Mouse (Mus musculus) lung, embryonic 15.5 days (tissue): ENCODE results near the gene Eno3. TPM values are rescaled to one million over a fixed set of nuclear protein-coding genes. Genes with fewer than 3 reads are reported as not detected.

Experiments used
- ATAC-seq: fragments of 200-750 bp; cut with Nextera tagmentation; 2 replicates; pipeline ENCODE4 v1.8.0; 2017; ENCODE audit warnings: moderate number of reproducible peaks, borderline replicate concordance; ENCODE audit not compliant: low FRiP score, low TSS enrichment; ENCODE audit errors: extremely low read depth
- H3K27ac ChIP-seq: fragments of 300-500 bp; sonication (generic); 2 replicates; pipeline ENCODE4 v1.5.1; 2015; ENCODE audit warnings: moderate library complexity, mild to moderate bottlenecking, inconsistent platforms
- H3K27me3 ChIP-seq: fragments of 300-500 bp; sonication (generic); 2 replicates; pipeline ENCODE4 v1.6.1; 2015; ENCODE audit warnings: inconsistent platforms
- H3K36me3 ChIP-seq: fragments of 300-500 bp; sonication (generic); 2 replicates; pipeline ENCODE4 v1.6.1; 2015; ENCODE audit warnings: inconsistent platforms
- H3K4me1 ChIP-seq: fragments of 300-500 bp; sonication (generic); 2 replicates; pipeline ENCODE4 v1.6.1; 2015; ENCODE audit warnings: inconsistent platforms
- H3K4me2 ChIP-seq: fragments of 300-500 bp; sonication (generic); 2 replicates; pipeline ENCODE4 v1.6.1; 2015; ENCODE audit warnings: inconsistent platforms, mild to moderate bottlenecking, moderate library complexity
- H3K4me3 ChIP-seq: fragments of 300-500 bp; sonication (generic); 2 replicates; pipeline ENCODE4 v1.5.1; 2015; ENCODE audit warnings: mild to moderate bottlenecking, inconsistent platforms
- H3K9ac ChIP-seq: fragments of 300-500 bp; sonication (generic); 2 replicates; pipeline ENCODE4 v1.6.1; 2015; ENCODE audit warnings: inconsistent platforms
- H3K9me3 ChIP-seq: fragments of 300-500 bp; sonication (generic); 2 replicates; pipeline ENCODE4 v1.6.1; 2016; ENCODE audit warnings: inconsistent platforms
- WGBS: fragments of 180-500 bp; shearing (Covaris S2); methylation state at CpG from one replicate; pipeline ENCODE4 v1.1.7; 2015; 5-methylcytosine and 5-hydroxymethylcytosine counted together
- polyA plus RNA-seq: library from polyadenylated mRNA; unstranded; fragments of >200 nt; fragmentation: Nextera tagmentation; extraction: Ambion mirVana; gene quantifications from 2 replicates; pipeline ENCODE4 v1.2.1, GENCODE M21; 2015

Gene Eno3
- polyA plus RNA-seq, 1 experiment from 2014 or later = 33.3 TPM

DNA sequence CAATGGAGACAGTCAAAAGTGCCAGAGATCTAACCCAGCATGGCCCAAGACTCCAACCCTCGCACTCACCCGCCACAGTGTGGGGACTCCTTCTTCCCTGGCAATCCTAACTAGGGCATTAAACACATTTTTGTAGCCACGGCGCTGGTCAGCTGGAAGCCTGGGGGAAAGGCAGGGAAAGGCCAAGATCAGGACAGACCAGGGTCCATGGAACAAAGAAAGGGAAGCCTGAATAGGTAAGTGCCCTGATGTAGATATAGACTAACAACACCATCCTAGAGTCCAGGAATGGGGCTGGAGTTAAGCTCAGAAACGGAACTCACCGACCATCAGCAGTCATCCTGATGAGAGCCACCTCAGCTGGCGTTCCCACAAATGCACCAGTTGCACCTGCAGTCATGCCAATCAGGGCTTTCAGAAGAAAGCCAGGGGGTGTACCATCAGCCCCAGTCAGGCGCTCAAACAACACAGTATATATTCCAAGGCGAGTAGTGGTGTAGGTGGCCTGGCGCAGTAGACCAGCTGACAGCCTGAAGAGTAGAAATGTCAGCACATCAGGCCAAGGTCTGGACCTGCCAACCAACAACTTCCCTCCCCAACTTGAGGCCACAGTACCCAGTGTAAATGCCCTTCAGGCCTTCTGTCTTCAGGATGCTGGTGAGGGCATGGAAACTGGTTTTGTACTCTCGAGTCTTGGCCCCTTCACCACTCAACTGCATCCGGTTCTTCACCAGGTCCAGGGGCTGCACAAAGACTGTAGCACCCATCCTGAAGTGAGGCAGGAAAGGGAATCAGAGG, 11.3 kb upstream of the Eno3 start:
- peak overlapping the region; percentile 66 for H3K4me3 ChIP-seq
- H3K4me1 ChIP-seq = peaks cover 40% of the 10 kb centered on the region
- peak overlapping the region; percentile 91 for H3K27ac ChIP-seq
- WGBS = 83% methylated on average over 12 of the region's 12 CpGs
- H3K36me3 ChIP-seq = peaks cover 37% of the 10 kb centered on the region
- peak overlapping the region; percentile 88 for H3K4me2 ChIP-seq
- H3K9me3 ChIP-seq = no peaks in the 10 kb centered on the region
- no peaks in the 10 kb centered on the region for H3K27me3 ChIP-seq
- peak overlapping the region; percentile 87 for H3K9ac ChIP-seq
- ATAC-seq = no peak

DNA sequence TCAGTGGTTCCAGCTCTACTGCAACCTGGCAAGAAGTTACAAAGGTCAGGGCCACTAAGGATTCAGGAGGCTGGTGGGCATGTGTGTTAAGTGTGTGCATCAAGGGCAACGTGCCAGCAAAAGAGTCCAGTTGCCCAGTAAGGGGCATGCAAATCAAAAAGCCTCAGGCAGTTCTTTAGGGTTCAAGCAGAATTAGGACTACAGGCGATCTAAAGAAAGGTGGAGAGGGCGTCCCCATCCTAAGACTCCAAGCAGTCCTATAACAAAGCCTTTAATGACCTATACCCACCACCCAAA, 10.8 kb upstream of the Eno3 start:
- peak overlapping the region; percentile 88 for H3K4me2 ChIP-seq
- peaks cover 46% of the 10 kb centered on the region for H3K4me1 ChIP-seq
- H3K4me3 ChIP-seq = peak overlapping the region; percentile 66
- no peaks in the 10 kb centered on the region for H3K9me3 ChIP-seq
- peak overlapping the region; percentile 91 for H3K27ac ChIP-seq
- 16% methylated on average over 3 of the region's 3 CpGs for WGBS
- no peaks in the 10 kb centered on the region for H3K27me3 ChIP-seq
- peak overlapping the region; percentile 87 for H3K9ac ChIP-seq
- ATAC-seq = no peak
- peaks cover 43% of the 10 kb centered on the region for H3K36me3 ChIP-seq

DNA sequence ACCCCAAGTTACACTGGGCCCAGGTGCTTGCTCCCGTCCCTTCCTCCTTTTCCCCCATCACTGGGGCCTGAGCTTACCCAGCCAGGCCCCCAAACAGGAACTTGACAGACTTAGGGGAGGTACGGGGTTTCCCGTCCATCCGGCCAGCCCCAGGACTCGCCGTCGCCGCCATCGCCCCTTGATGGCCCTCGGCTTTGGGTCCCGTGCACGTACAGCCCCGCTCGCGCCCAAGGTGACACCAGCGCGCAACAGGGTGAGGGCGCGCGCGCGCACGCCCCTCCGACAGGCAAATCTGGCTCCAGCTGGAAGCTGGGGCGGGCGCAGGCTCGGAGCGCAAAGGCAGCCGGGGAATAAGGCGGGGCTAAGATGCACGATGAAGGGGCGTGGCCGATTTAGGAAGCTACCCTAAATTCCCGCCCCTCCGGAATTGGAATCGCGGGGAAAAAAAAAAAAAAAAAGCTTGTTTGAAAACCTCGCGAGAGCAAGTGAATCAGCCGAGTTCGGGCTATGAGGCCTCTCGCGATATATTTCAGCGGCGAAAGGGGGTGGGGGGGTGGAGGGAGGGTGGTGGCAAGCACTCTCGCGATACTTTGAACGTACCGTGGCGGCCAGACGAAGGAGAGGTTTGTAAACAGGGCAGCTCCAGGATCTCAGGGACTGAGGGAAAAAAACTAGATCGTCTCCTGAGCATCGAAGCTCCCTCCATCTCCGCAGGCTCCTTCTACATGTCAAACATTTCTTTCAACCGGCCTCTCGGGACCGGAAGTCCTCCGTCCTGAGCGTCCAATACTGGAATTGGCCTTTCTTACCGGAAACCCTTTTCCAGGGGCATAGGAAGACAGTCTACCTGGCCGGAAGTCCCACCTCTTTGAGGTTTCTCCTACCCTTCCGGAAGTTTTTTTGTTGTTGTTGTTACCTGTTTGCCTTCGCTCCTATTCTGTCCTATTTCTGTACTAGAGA, 10.0 kb upstream of the Eno3 start, which contains the start of the genes Rnf167 and Slc25a11:
TSS of gene Rnf167 (plus strand) at position 545 of the 960 bp plus-strand sequence.
TSS of gene Slc25a11 (minus strand) at position 789 of the 960 bp plus-strand sequence.
- Histone ChIP-seq H3K36me3 (peaks cover 50% of the 10 kb centered on the region), H3K4me1 (peaks cover 53% of the 10 kb centered on the region)
- under 1% methylated on average over 63 of the region's 63 CpGs for WGBS

DNA sequence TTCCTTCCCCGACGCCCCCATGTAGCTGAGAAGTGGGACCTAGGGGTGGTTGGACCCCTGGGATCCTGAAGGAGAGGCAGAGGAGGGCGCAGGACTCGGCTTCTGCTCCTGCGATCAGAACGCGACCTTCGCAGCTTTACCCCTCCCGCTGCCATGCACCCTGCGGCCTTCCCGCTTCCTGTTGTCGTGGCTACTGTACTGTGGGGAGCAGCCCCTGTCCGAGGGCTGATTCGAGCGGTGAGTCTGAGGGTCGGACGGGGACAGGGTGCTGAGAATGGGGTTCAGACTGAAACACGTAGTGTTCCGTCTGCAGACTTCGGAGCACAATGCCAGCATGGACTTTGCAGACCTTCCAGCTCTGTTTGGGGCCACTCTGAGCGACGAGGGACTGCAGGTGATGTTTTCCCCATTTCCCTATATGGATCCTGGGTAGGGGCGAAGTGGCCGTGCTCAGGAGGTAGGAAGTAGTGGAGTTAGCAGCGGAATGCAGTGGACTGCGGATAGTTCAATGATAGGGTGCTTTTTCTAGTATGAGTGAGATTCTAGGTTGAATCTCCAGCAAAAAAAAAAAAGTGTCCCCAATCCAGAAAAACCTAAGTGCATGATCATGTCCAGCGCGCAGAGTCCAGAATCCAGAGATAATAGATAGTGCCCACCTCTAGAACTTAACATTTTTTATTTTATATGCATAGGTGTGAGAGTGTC, 9.1 kb upstream of the Eno3 start:
- H3K4me3 ChIP-seq = peak overlapping the region; percentile 66
- peak overlapping the region; percentile 98 for H3K27ac ChIP-seq
- 1% methylated on average over 28 of the region's 28 CpGs for whole genome bisulfite sequencing
- H3K4me1 ChIP-seq = peaks cover 62% of the 10 kb centered on the region
- peak; percentile 28; the same call in 1 of the 2 replicates for ATAC-seq
- peak overlapping the region; percentile 77 for H3K9ac ChIP-seq
- peak overlapping the region; percentile 87 for H3K4me2 ChIP-seq
- peaks cover 59% of the 10 kb centered on the region for H3K36me3 ChIP-seq
- H3K27me3 ChIP-seq = no peaks in the 10 kb centered on the region
- H3K9me3 ChIP-seq = no peaks in the 10 kb centered on the region

More for the DNA sequence above, 10.0 kb upstream of the Eno3 start, which contains the start of the genes Rnf167 and Slc25a11:
- peak; percentile 89 for ATAC-seq
- Histone ChIP-seq H3K27me3 (no peaks in the 10 kb centered on the region), H3K4me2 (peak within 1 kb of the TSS; percentile 88), H3K27ac (peak within 1 kb of the TSS; percentile 98), H3K9me3 (no peaks in the 10 kb centered on the region), H3K4me3 (peak within 1 kb of the TSS; percentile 66), H3K9ac (peak within 1 kb of the TSS; percentile 87)

DNA sequence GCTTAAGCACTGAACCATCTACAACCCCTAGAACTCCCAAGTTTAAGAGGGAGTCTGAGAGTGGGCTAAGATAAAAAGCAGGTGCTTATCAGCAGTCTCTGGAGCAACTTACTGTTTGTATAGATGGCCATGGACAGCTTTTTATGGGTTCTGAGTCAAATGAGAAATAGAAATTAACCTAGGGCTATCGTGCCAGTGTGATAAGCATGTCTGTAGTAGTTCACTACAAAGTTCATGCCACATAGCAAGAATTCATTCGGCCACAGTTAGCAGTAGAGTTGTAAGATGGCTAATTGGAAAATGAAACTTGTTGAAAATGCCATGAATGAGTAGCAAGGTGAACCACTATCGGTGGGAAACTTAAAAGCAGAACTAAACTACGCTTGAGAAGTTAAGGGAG, 8.5 kb upstream of the Eno3 start:
- H3K4me1 ChIP-seq = peaks cover 65% of the 10 kb centered on the region
- no peaks in the 10 kb centered on the region for H3K27me3 ChIP-seq
- no peaks in the 10 kb centered on the region for H3K9me3 ChIP-seq
- ATAC-seq = no peak
- H3K36me3 ChIP-seq = peaks cover 61% of the 10 kb centered on the region
- H3K4me3 ChIP-seq = peak overlapping the region; percentile 66
- H3K9ac ChIP-seq = peak overlapping the region; percentile 77
- WGBS = 73% methylated on average over 4 of the region's 4 CpGs
- peak overlapping the region; percentile 98 for H3K27ac ChIP-seq
- H3K4me2 ChIP-seq = peak overlapping the region; percentile 87

DNA sequence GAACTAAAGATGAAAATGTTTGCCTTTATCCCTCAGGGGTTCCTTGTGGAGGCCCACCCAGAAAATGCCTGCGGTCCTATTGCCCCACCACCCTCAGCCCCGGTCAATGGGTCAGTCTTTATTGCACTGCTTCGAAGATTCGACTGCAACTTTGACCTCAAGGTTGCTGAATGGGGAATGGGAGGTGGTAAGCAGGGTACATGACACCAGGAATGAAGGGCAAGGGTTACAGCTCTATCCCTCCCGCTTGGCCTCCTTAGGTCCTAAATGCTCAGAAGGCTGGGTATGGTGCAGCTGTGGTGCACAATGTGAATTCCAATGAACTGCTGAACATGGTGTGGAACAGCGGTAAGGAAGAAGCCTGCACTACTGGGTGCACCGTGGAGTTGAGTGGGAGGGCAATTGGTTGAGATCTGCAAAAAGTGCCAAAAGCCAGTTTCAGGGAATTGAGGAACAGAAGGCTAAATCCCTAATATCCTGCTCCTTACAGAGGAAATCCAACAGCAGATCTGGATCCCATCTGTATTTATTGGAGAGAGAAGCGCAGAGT, 7.7 kb upstream of the Eno3 start:
- Histone ChIP-seq H3K9ac (peak overlapping the region; percentile 6; the same call in 1 of the 2 replicates), H3K36me3 (peaks cover 54% of the 10 kb centered on the region), H3K4me2 (peak overlapping the region; percentile 87), H3K27me3 (no peaks in the 10 kb centered on the region), H3K4me1 (peaks cover 65% of the 10 kb centered on the region), H3K9me3 (no peaks in the 10 kb centered on the region), H3K4me3 (peak overlapping the region; percentile 66; the same call in 1 of the 2 replicates), H3K27ac (no peak overlapping the region)
- ATAC-seq = no peak
- 75% methylated on average over 8 of the region's 8 CpGs for WGBS

DNA sequence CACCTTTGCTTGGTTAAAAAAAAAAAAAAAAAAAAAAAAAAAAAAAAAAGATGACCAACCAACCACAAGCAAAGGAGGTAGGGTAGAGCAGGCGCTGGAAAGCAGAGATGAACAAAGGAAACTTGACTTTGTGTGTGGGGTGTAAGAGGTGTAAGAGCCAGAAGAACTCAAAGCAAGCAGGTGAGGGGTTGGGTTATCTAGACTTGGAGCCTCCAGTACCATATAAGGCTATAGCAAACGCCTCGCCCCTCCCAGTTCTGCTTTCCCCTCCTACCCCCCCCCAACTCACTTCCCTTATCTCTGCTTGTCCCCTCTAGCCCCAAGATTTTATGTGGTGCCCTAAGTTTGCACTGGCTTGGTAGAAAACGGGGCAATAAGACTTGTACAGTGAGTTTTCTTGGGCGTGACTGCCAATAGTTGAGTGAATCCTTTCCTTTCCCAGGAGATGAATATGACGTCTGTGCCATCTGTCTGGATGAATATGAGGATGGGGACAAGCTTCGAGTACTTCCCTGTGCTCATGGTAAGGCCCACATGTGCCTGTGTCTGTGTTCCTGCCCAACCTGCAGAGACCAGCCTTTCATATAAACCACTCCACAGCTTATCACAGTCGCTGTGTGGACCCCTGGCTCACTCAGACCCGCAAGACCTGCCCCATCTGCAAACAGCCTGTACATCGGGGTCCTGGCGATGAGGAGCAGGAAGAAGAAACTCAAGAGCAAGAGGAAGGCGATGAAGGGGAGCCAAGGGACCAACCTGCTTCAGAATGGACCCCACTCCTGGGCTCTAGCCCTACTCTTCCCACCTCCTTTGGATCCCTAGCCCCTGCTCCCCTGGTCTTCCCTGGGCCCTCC, 6.5 kb upstream of the Eno3 start:
- 66% methylated on average over 12 of the region's 12 CpGs for WGBS
- Histone ChIP-seq H3K4me3 (no peak overlapping the region), H3K36me3 (peaks cover 45% of the 10 kb centered on the region), H3K4me1 (peaks cover 58% of the 10 kb centered on the region), H3K27ac (peak overlapping the region; percentile 45; the same call in 1 of the 2 replicates), H3K9ac (no peak overlapping the region; the same call in 1 of the 2 replicates), H3K27me3 (no peaks in the 10 kb centered on the region), H3K4me2 (peak overlapping the region; percentile 95; the same call in 1 of the 2 replicates), H3K9me3 (no peaks in the 10 kb centered on the region)
- no peak for ATAC-seq

DNA sequence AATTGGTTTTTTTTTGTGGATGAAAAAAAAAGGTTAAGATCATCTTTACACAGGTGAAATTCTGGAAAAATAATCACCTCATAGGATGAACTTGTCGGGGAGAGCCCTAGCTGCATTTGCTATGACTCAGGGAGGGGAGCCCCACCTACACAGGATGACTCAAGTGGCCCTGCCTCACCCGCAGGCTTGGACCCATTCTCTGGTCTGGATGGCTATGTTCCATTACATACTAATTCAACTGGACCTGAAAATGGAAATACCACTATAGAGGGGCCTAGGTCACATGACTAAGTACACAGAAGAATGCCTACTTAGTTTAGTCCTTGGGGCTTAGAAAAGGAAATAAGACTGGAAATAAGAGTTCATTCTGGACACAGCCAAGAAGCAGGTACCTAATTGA, 5.6 kb upstream of the Eno3 start:
- no peaks in the 10 kb centered on the region for H3K27me3 ChIP-seq
- peak overlapping the region; percentile 95 for H3K4me2 ChIP-seq
- 0 out of 2 replicates have a peak overlapping the region, but pooled peaks have one; percentile 100 for H3K4me3 ChIP-seq
- no peak overlapping the region; the same call in 1 of the 2 replicates for H3K9ac ChIP-seq
- ATAC-seq = no peak
- peaks cover 60% of the 10 kb centered on the region for H3K4me1 ChIP-seq
- no peak overlapping the region for H3K27ac ChIP-seq
- peaks cover 45% of the 10 kb centered on the region for H3K36me3 ChIP-seq
- 55% methylated on average over 2 of the region's 2 CpGs for WGBS
- H3K9me3 ChIP-seq = no peaks in the 10 kb centered on the region

DNA sequence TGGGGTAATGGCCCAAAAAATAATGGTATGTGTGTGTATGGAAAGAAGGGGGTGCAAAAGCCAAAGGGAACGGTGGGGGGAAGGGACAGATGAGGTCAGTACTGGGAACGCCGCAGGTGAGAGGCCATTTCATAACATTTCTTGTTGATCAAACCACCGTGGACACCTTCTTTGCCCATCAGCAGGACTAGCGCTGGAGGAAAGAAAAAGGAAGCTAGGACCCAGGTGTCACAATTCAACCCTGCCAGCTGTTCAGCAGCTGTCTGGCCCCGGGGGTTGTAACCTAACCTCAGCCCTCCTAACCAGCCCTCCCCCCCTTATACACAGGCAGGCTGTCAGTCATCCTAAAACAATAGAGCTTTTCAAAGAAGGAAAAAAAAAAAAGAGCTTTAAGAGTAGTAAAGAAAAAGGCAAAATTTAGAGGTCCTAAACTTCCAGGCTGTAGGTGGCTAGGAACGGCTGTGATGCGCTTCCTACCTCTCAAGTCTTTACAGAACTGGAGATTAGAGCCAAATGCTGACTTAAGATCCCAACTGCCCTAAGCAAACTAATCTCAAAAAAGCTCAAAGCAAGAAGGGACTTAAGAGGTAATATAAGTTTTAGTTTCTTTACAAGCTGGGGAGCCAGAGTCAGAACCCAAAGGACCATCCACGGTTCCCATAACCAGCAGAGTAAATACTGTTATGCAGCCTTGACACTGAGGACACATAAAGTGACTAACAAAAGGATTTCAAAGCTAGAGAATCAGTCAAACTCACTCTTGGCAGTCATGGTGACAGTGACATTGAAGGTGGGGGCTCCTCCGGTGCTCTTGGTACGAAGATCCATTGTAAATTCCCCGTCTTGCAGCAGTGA, 4.7 kb upstream of the Eno3 start:
- Histone ChIP-seq H3K9me3 (no peaks in the 10 kb centered on the region), H3K36me3 (peaks cover 45% of the 10 kb centered on the region), H3K4me1 (peaks cover 69% of the 10 kb centered on the region), H3K4me3 (peak overlapping the region; percentile 100), H3K27ac (0 out of 2 replicates have a peak overlapping the region, but pooled peaks have one; percentile 99), H3K4me2 (peak overlapping the region; percentile 95), H3K9ac (peak overlapping the region; percentile 100), H3K27me3 (no peaks in the 10 kb centered on the region)
- no peak for ATAC-seq
- WGBS = 45% methylated on average over 12 of the region's 12 CpGs
